Mouse (Mus musculus) forebrain, embryonic 11.5 days (tissue): Measurements from ENCODE around the gene Hpca. TPM values are rescaled to one million over a fixed set of nuclear protein-coding genes. Genes with fewer than 3 reads are reported as not detected.
A peak's percentile ranks its signal among the peaks of the same experiment; 100 is the strongest.

Experiments used
- ATAC-seq: fragments of 200-750 bp; cut with Nextera tagmentation; replicated peaks from 2 replicates; pipeline ENCODE4 v1.8.0; 2017; ENCODE audit warnings: moderate TSS enrichment; ENCODE audit not compliant: low FRiP score
- DNase-seq: peaks from one replicate; pipeline ENCODE4 v3.0.0-alpha.2; 2017; ENCODE audit warnings: low spot score
- H3K27ac ChIP-seq: fragments of 300-500 bp; sonication (generic); 2 replicates; pipeline ENCODE4 v1.5.1; 2014; ENCODE audit warnings: low read depth, low read length
- H3K27me3 ChIP-seq: fragments of 300-500 bp; sonication (generic); 2 replicates; pipeline ENCODE4 v1.6.1; 2014; ENCODE audit warnings: mild to moderate bottlenecking, low read length, mixed read lengths; ENCODE audit not compliant: control insufficient read depth, insufficient read depth
- H3K36me3 ChIP-seq: fragments of 300-500 bp; sonication (generic); 2 replicates; pipeline ENCODE4 v1.6.1; 2014; ENCODE audit warnings: mild to moderate bottlenecking, low read length, moderate library complexity, mixed read lengths; ENCODE audit not compliant: control insufficient read depth, insufficient read depth
- H3K4me1 ChIP-seq: fragments of 300-500 bp; sonication (generic); replicated peaks from 2 replicates; pipeline ENCODE4 v1.6.1; 2014; ENCODE audit warnings: low read length, mixed read lengths; ENCODE audit not compliant: control insufficient read depth, insufficient read depth
- H3K4me2 ChIP-seq: fragments of 300-500 bp; sonication (generic); 2 replicates; pipeline ENCODE4 v1.6.1; 2014; ENCODE audit warnings: low read depth, mild to moderate bottlenecking, low read length, moderate library complexity, mixed read lengths; ENCODE audit not compliant: severe bottlenecking
- H3K4me3 ChIP-seq: fragments of 300-500 bp; sonication (generic); 2 replicates; pipeline ENCODE4 v1.5.1; 2014; ENCODE audit warnings: low read depth, low read length
- H3K9ac ChIP-seq: fragments of 300-500 bp; sonication (generic); 2 replicates; pipeline ENCODE4 v1.6.1; 2014; ENCODE audit warnings: low read length
- H3K9me3 ChIP-seq: fragments of 300-500 bp; sonication (generic); 2 replicates; pipeline ENCODE4 v1.6.1; 2016; ENCODE audit warnings: low read length, mixed read lengths; ENCODE audit not compliant: control insufficient read depth
- WGBS: fragments of 180-500 bp; shearing (Covaris S2); extraction: QIAGEN DNeasy Blood & Tissue Kit; methylation state at CpG from one replicate; pipeline ENCODE4 v1.1.7; 2014; 5-methylcytosine and 5-hydroxymethylcytosine counted together
- polyA plus RNA-seq: library from polyadenylated mRNA; unstranded; fragments of >200 nt; fragmentation: Nextera tagmentation; extraction: Ambion mirVana; gene quantifications from 2 replicates; pipeline ENCODE4 v1.2.1, GENCODE M21; 2014

Gene Hpca
- polyA plus RNA-seq, 1 experiment from 2014 or later, result 1.2 TPM

- Histone ChIP-seq H3K4me2 (no peak overlapping the region), H3K27ac (no peak overlapping the region), H3K4me3 (no peak overlapping the region), H3K27me3 (no peaks in the 10 kb centered on the region), H3K36me3 (peaks cover 3% of the 10 kb centered on the region; the same call in 1 of the 2 replicates), H3K4me1 (no peaks in the 10 kb centered on the region), H3K9me3 (no peaks in the 10 kb centered on the region), H3K9ac (no peak overlapping the region)
- 50% methylated on average over 10 of the region's 10 CpGs for WGBS
- DNase-seq (peak; percentile 77), ATAC-seq (no peak)
Measured at GRCm38 (mm10) chr4:129082379-129083115, 39.3 kb downstream of the Hpca start.

GRCm38 (mm10) chr4:129081939-129082338 lies 39.9 kb downstream of the Hpca start:
- no peak overlapping the region for H3K9ac ChIP-seq
- H3K9me3 ChIP-seq, result no peaks in the 10 kb centered on the region
- H3K4me1 ChIP-seq, result no peaks in the 10 kb centered on the region
- ATAC-seq (no peak), DNase-seq (no peak)
- H3K27ac ChIP-seq, result no peak overlapping the region
- H3K36me3 ChIP-seq, result peaks cover 3% of the 10 kb centered on the region; the same call in 1 of the 2 replicates
- H3K4me2 ChIP-seq, result no peak overlapping the region
- H3K27me3 ChIP-seq, result no peaks in the 10 kb centered on the region
- H3K4me3 ChIP-seq, result no peak overlapping the region
- WGBS, result 80% methylated on average over 3 of the region's 3 CpGs

GRCm38 (mm10) chr4:129081512-129081911 lies 40.3 kb downstream of the Hpca start:
- Histone ChIP-seq H3K36me3 (peaks cover 3% of the 10 kb centered on the region; the same call in 1 of the 2 replicates), H3K9me3 (no peaks in the 10 kb centered on the region), H3K27ac (no peak overlapping the region), H3K4me1 (no peaks in the 10 kb centered on the region), H3K27me3 (no peaks in the 10 kb centered on the region), H3K4me2 (no peak overlapping the region), H3K4me3 (no peak overlapping the region), H3K9ac (no peak overlapping the region)
- 78% methylated on average over 6 of the region's 6 CpGs for whole genome bisulfite sequencing
- DNase-seq (no peak), ATAC-seq (no peak)

- H3K4me2 ChIP-seq, result no peak overlapping the region
- H3K9me3 ChIP-seq, result no peaks in the 10 kb centered on the region
- no peak overlapping the region for H3K27ac ChIP-seq
- H3K9ac ChIP-seq, result no peak overlapping the region
- H3K4me1 ChIP-seq, result no peaks in the 10 kb centered on the region
- WGBS, result 86% methylated on average over 7 of the region's 7 CpGs
- no peaks in the 10 kb centered on the region for H3K27me3 ChIP-seq
- no peak overlapping the region for H3K4me3 ChIP-seq
- DNase-seq, result no peak
- peaks cover 3% of the 10 kb centered on the region; the same call in 1 of the 2 replicates for H3K36me3 ChIP-seq
- no peak for ATAC-seq
Measured at GRCm38 (mm10) chr4:129081041-129081440, 40.8 kb downstream of the Hpca start.

GRCm38 (mm10) chr4:129079126-129079525 lies 42.7 kb downstream of the Hpca start:
- Histone ChIP-seq H3K36me3 (peaks cover 3% of the 10 kb centered on the region; the same call in 1 of the 2 replicates), H3K4me1 (no peaks in the 10 kb centered on the region), H3K9me3 (no peaks in the 10 kb centered on the region), H3K27me3 (no peaks in the 10 kb centered on the region), H3K4me3 (no peak overlapping the region), H3K9ac (no peak overlapping the region), H3K27ac (no peak overlapping the region), H3K4me2 (no peak overlapping the region)
- DNase-seq, result no peak
- WGBS, result 94% methylated on average over 9 of the region's 9 CpGs
- ATAC-seq, result no peak

GRCm38 (mm10) chr4:129068848-129069247 lies 53.0 kb downstream of the Hpca start:
- DNase-seq (no peak), ATAC-seq (no peak)
- no peaks in the 10 kb centered on the region for H3K9me3 ChIP-seq
- no peaks in the 10 kb centered on the region for H3K4me1 ChIP-seq
- WGBS, result 95% methylated on average over 4 of the region's 4 CpGs
- no peak overlapping the region for H3K4me2 ChIP-seq
- no peak overlapping the region for H3K4me3 ChIP-seq
- no peaks in the 10 kb centered on the region for H3K36me3 ChIP-seq
- H3K27me3 ChIP-seq, result no peaks in the 10 kb centered on the region
- no peak overlapping the region for H3K9ac ChIP-seq
- H3K27ac ChIP-seq, result no peak overlapping the region

- H3K4me2 ChIP-seq, result no peak overlapping the region
- ATAC-seq, result no peak
- no peak overlapping the region for H3K4me3 ChIP-seq
- no peak for DNase-seq
- 85% methylated on average over 5 of the region's 5 CpGs for WGBS
- H3K9ac ChIP-seq, result no peak overlapping the region
- H3K27ac ChIP-seq, result no peak overlapping the region
- no peaks in the 10 kb centered on the region for H3K36me3 ChIP-seq
- no peaks in the 10 kb centered on the region for H3K27me3 ChIP-seq
- H3K9me3 ChIP-seq, result no peaks in the 10 kb centered on the region
- H3K4me1 ChIP-seq, result no peaks in the 10 kb centered on the region
Measured at GRCm38 (mm10) chr4:129067638-129068415, 54.0 kb downstream of the Hpca start.

GRCm38 (mm10) chr4:129065688-129066236 lies 56.1 kb downstream of the Hpca start:
- Histone ChIP-seq H3K4me1 (no peaks in the 10 kb centered on the region), H3K4me2 (no peak overlapping the region), H3K9ac (no peak overlapping the region), H3K27ac (no peak overlapping the region), H3K36me3 (no peaks in the 10 kb centered on the region), H3K9me3 (no peaks in the 10 kb centered on the region), H3K4me3 (no peak overlapping the region), H3K27me3 (no peaks in the 10 kb centered on the region)
- ATAC-seq (no peak), DNase-seq (no peak)
